Mouse (Mus musculus) left cerebral cortex, postnatal 14 days (tissue): ENCODE data around the gene Sp140. TPM values are rescaled to one million over a fixed set of nuclear protein-coding genes. Genes with fewer than 3 reads are reported as not detected.
"Not testable (repeated sequence)": the region's sequence is repeated elsewhere in the genome, so short reads cannot be mapped to it uniquely, and the experiment has no call there.

ENCODE experiments used
- DNase-seq, 2 experiments: peaks; one replicate each; pipeline ENCODE4 v3.0.0; 2021 to 2022; ENCODE audit warnings: low spot score in 2 of 2, mixed read lengths in 1 of 2
- intact Hi-C: fragments of 180-260 bp; cut with DNase I; formaldehyde crosslinking; loops from one replicate; pipeline ENCODE4 v1.15.1; 2025
- total RNA-seq, 2 experiments: library from RNA; stranded (reverse); gene quantifications; 2 replicates each; pipeline ENCODE4 v1.2.3; 2021

Gene Sp140
- total RNA-seq, 2 experiments from 2014 or later: 0.32 to 0.97 TPM

DNA sequence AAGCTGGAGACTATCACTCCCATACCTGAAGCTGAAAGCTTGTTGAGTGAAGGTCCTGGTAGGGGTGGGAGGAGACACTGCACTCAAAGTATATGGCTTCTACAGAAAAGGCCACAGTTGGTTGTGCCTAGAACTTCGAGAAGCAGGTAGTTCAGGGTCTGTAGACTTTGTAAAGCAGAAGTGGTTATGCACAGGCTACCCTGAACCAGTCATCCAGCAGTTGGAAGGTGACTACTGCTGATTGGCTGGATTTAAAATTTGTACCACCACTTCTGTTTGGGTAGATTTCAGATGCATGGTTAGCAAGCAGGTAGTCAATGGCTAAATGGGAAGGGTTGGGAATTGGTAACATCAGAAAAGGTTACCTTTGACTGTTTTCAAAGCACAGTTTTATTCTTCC lies 18.5 kb downstream of the Sp140 start:
- DNase-seq, intact Hi-C loops: not testable (repeated sequence)

DNA sequence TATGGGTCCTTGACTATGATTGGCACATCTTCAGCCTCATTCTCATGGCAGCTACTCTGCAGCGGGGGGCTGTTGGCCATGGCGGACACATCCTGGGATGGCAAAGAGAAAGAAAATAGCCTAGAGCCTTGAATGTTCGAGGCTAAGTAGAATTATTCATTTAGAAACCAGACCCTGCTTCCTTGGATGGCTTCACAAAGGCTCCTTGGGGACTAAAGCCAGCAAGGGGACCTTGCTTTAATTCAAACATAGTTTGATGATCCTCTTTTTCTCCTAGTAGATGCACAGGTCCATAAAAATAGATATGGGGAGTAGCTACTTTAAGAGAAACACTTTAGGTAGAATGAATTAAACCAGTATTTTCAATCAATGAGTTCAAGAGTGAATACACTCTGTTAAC lies 36.8 kb downstream of the Sp140 start:
- intact Hi-C loops, DNase-seq: not testable (repeated sequence)

DNA sequence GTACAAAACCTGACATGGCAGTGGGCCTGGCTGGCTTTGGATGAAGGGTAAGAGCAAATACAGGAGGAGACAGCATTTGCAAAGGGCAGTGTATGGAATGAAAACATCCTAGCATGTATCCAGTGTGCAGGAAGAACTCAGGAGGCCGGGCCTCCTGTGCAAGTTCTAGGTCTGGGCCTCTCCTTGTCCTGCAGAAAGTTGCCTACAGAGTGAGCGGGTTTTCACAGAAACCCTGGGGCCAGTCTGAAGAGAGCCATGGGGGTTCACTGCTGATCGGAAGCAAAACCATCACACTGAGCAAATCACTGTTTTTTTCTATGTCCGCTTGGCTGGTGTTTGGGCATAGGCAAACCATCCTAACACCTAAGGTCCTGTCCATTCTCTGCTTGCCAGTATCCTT lies 38.0 kb downstream of the Sp140 start:
- DNase-seq, intact Hi-C loops: not testable (repeated sequence)

DNA sequence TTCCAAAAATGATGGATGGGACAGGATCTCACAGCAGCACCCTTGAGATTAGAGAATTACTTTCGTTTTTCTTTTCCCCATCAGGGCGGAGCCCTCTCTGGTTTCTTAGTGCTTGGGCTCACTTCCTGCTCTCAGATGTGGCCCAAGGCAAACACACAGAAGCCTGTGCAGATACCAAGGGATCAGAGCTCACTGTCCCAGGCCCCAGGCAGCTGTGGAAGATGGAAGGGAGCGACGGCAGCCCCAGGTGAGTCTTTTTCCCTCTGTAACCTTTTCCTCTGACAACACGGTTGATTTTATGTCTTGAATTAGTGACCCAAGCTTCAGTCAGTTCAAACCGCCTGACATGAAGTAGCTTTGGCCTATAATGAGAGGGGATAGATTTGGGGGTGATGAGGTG lies 49.7 kb downstream of the Sp140 start, which contains the start of gene Sp100:
Gene Sp100, plus strand, starts transcription at position 108 of the 400 bp plus-strand sequence.
- intact Hi-C loops, DNase-seq: not testable (repeated sequence)

DNA sequence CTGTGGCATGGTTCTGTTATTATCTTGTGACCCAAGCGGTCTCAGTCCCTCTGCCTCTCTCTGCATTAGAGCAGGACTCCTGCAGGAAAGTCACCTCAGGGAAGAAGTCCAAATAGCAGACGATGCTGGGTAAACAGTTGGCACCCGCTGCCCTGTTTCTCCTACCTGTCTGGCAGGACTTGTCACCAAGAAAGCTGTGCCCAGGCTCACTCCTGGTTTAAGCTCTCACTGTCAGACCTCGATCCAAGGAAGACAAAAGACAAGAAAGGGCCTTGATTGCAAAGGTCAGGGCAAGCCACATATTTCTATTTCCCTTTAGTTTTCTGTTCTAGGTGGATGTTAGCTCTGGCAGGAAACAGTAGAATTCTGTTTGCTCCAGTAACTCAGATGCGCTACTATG lies 50.3 kb downstream of the Sp140 start:
- DNase-seq, intact Hi-C loops: not testable (repeated sequence)

DNA sequence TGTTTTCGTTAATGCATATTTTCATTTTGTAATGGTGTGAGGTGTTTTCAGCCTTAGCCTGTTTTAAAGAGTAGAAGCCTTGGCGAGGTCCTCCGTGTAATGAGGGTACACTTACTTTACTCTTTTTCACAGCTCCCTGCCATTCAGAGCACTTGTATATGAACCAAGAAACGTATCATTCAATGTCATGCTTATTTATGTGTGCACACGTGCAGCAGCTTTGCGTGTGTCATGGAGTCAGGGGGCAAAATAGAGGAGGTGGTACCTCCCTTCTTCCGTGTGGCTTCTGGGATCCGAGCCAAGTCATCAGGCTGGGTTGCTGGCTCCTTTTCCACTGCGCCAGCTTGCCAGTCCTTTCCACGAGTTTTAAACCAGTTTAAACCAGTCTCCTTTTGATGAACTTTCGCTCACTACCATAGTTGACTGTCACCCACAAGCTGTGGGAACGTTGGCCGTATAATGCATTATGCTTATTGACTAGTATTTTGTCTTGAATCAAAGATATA lies 51.6 kb downstream of the Sp140 start:
- peak; percentile 6 to 9 for DNase-seq
- intact Hi-C loops: not testable (repeated sequence)

DNA sequence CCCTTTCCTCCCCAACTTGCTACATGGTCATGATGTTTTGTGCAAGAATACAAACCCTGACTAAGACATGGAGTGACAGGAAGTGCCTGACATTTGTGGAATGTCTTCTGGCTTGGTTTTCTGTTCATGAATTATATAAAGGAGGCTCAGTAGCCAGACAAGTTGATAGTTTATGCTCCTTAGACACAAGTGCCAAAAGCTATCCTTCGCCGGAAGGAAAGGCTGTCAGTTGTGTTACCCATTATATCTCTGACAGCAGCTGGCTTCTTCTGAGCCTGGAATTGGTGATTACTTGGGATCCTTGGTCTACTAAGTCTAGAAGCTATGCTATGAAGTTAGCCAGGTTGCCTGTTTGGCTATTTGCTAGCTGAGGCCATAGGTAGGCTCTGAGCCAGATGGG lies 57.0 kb downstream of the Sp140 start:
- intact Hi-C loops, DNase-seq: not testable (repeated sequence)

DNA sequence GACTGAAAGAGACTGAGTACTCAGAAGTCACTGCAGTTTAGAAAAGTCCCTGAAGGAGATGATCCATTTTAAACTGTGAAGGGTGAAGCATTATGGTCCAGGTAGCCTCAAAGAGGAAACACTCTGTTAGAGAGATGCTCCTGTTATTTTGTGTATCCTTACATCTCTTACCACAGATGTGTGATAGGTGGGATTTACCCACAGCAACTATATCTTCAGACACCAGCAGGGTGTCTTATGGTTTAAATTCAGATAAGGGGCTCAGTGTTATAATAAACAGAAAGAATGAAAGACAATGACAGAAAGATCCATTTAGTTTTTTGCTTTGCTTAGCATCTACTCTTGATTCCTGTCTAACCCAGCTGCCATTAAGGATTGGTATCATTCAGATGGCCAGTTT lies 64.1 kb downstream of the Sp140 start:
- intact Hi-C loops: no loop called here
- DNase-seq: no peak

DNA sequence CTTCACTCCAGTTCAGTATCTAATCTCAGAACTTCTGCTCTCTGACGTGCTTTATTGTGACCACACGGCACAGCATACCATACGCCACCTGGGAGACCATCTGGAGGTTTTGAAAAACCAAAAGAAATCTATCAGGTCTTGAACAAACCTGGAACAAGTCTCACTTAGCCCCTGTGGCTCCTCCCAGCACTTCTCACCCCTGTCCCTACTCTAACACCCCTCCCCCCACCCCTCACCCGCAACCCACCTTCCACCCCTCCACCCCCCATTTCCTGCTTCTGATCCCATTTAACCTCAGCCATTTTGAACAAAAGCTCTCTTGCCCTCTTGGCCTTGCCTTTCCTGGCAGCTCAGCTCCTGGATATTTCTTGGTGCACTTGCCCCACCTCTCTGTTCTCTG lies 80.0 kb downstream of the Sp140 start:
- intact Hi-C loops: no loop called here
- no peak for DNase-seq

DNA sequence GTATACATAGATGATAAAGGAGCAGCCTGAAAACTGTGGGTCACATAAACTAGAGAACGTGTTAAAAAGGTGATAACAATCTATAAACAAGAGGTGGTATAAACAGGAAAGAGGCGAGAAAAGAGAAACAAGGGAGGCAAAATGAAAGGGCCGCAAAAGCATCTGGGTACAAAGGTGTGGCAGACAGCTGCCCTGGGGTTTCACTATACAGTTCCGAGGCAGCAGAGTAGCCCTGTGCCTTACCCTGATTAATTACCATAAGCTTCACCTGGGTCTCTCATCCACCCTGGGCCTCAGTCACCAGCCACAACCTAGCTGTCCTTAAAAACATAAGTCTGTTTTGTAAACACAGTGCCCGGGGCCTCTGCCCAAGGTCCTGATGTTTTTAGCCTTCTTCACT lies 86.5 kb downstream of the Sp140 start:
- intact Hi-C loops: no loop called here

DNA sequence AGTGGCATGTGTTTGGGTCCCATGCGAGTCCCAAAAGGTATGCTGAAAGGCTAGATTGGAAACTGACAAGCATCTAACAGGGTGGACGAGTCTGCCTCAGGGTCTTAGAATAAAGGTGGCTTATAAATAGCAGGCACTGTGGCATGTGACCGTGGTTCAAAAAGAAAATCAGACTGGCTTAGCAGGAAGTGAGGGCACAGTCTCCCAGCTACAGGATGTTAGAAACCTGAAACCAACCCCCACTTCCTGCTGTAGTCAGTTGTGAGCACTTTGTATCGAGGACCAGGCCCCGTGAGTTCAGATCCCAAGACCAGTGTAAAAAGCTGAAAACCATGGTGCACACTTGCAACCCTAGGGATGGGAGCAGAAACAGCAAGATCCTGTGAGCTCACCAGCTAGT lies 87.2 kb downstream of the Sp140 start:
- no peak for DNase-seq

More for the DNA sequence above, 86.5 kb downstream of the Sp140 start:
- DNase-seq: no peak

DNA sequence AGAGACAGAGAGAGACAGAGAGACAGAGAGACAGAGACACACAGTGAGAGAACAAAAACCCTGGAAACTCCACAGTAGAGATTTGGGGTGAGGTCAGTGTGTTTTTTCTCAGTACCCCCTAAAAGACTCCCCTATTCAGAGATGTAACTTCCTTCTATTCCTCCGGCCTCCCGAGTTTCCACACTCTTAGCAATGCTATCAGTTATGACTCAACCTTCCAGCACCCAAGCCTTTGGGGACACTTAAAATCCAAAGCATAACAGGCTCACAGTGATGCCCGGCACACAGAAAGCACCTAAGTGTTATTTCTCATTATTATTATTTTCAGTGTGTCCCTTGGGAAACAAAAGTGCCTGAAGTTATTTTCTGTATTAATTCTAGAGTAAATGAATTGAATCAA lies 90.4 kb downstream of the Sp140 start:
- intact Hi-C loops: no loop called here
- DNase-seq: no peak

More for the DNA sequence above, 87.2 kb downstream of the Sp140 start:
- intact Hi-C loops: no loop called here

DNA sequence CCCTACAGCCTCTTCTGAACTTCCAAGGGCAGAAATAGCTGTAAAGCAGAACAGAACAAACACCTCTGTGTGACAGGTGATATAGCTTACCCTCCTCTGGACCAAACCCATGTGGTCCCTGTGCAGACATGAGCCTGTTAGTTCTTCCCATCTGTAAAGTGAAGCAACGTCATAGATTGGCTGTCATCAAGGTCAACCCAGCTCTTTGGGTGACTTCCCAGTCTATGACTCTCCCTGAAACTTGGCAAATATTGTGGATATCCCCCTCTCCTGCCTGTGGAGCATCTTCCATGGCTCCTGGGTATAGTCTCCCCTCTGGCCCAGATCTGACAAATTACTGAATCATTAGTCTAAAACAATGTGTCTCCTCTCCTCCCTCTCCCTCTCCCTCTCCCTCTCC lies 92.1 kb downstream of the Sp140 start:
- intact Hi-C loops: no loop called here
- no peak for DNase-seq

DNA sequence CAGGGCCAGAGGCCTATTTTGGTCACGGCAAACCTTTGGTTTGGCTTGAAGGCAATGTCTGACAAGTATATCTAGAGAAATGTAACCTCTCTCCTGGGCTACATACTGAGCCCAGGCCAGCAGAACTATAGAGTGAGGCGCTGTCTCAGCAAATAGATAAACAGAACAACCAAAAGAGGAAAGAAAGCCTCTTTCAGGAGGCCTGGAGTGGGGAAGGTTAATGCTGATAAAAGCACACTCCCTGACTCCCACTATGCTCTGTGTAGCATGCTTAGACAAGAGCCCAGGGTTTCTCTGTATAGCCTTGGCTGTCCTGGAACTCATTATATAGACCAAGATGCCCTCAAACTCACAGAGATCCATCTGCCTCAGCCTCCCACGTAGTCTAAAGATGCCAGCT lies 93.1 kb downstream of the Sp140 start:
- intact Hi-C loops: no loop called here

More for the DNA sequence above, 93.1 kb downstream of the Sp140 start:
- no peak for DNase-seq

Other genes starting within 250 kb of the Sp140 start
- not detected for gene G530012D18Rik, start 24.7 kb upstream of the Sp140 start, total RNA-seq
- gene Sp110, start 1.6 kb upstream of the Sp140 start, total RNA-seq: under 1 TPM; 0.64 to 0.66 TPM
- under 1 TPM; 0.38 to 0.62 TPM for gene Sp100, start 49.6 kb downstream of the Sp140 start, total RNA-seq
- gene A630001G21Rik, start 178.3 kb downstream of the Sp140 start, total RNA-seq: under 1 TPM; 0.61 to 0.83 TPM
- gene Cab39, start 193.1 kb downstream of the Sp140 start, total RNA-seq: 100 to 1,000 TPM; 133 to 143 TPM